Mouse (Mus musculus) retina, postnatal 1 day (tissue): ENCODE results near the gene Olfr390.

Source experiments
- DNase-seq: peaks from one replicate; pipeline ENCODE4 v3.0.0-alpha.2; 2012

Olfr390 gene

GRCm38 (mm10) chr11:73782664-73783063, at the start of gene Olfr390:
Gene Olfr390 (plus strand): TSS chr11:73782964.
- DNase-seq = no peak

GRCm38 (mm10) chr11:73759115-73759514, 23.6 kb upstream of the Olfr390 start:
- DNase-seq = no peak

- DNase-seq = no peak
Measured at GRCm38 (mm10) chr11:73780613-73781012, 2.2 kb upstream of the Olfr390 start, which contains the start of gene Olfr389. Gene Olfr389 (minus strand): TSS chr11:73780713.

- no peak for DNase-seq
Measured at GRCm38 (mm10) chr11:73802952-73803351, 20.2 kb downstream of the Olfr390 start, which contains the start of gene Olfr391-ps. Gene Olfr391-ps (minus strand): TSS chr11:73803052.

GRCm38 (mm10) chr11:73816949-73817348, 34.2 kb downstream of the Olfr390 start, which contains the start of gene Olfr392:
Gene Olfr392 (minus strand): TSS chr11:73817049.
- no peak for DNase-seq
